Mouse (Mus musculus): Measurements from ENCODE around the gene Dyrk3.

GRCm38 (mm10) chr1:131086907-131087306 is 51.2 kb downstream of the Dyrk3 start:
- TF ChIP-seq POLR2A (IDR thresholded peaks at IDR 0.05; ENCODE audit: borderline replicate concordance, control insufficient read depth, low read depth, low read length) (no peak), CTCF (IDR thresholded peaks at IDR 0.05; ENCODE audit: control insufficient read depth, insufficient read depth, low read length) (no peak)
